Mouse (Mus musculus): Measurements from ENCODE around the gene Itgb4.

GRCm38 (mm10) chr11:116057237-116057881, 82.8 kb downstream of the Itgb4 start:
- no peak for TF ChIP-seq CTCF (IDR thresholded peaks at IDR 0.05)
- no peak for TF ChIP-seq EP300 (IDR thresholded peaks at IDR 0.05; ENCODE audit: insufficient read depth, low read depth, low read length)
